Mouse (Mus musculus) embryo, embryonic 10 days (tissue): ENCODE measurements at regions not wholly inside any gene's neighbourhood (a gene's known extent, or its start where the extent isn't known, plus 50 kb on each side); places are given as distances from the start of the nearest gene placed in this dataset.
A peak's percentile ranks its signal among the peaks of the same experiment; 100 is the strongest.

ENCODE experiments used
- DNase-seq: peaks from one replicate; pipeline ENCODE4 v3.0.0-alpha.2; 2015; ENCODE audit warnings: low spot score

- no peak for DNase-seq
These were observed 464.0 kb upstream of the Map3k7 start for GRCm38 (mm10) chr4:31499888-31500287.

DNA sequence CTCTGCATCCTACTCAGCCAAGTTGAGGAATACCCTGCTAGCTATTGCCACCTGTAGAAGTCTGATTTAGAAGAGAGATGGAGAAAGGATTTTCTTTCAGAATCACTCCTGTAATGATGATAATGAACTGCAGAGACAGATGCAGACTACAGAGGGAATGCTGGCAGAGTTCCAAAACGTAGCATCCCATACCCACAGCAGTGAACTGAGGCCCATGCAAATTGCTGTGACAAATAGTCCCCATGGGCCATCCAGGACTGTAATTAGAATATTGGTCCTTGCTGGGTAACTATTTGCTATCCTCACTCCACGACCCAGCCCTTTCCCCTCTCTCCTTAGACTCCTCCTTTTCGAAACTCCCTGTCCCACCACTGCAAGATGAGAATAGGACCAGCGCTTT, 463.5 kb upstream of the Map3k7 start:
- no peak for DNase-seq

DNA sequence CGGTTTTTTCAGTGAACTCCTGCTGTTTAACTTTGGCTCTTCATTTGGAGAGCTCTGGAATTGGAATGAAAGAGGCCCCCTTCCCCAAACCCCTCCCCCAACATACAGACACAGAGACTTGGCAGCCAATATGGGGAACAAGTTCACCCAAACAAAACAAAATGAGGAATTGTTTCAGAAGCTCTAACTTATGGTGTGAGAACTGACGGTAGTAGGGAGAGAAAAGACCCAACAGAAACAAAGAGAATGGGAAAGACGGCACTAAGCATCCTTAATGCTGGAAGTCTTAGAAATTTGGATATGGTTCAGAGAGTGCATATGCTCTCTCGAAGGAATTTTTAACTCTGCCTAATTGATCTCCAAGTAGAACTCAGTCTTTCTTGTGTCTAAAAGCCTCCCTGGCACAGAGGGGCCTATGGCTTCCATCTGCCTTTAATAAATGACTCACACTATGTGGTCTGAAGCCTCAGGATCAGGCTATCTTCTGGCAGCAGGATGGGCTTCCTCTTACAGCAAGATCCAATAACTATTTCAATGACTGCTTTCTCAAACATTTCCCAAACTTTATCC, 438.2 kb upstream of the Map3k7 start:
- no peak for DNase-seq

GRCm38 (mm10) chr4:31536811-31537210, 427.1 kb upstream of the Map3k7 start:
- no peak for DNase-seq

DNA sequence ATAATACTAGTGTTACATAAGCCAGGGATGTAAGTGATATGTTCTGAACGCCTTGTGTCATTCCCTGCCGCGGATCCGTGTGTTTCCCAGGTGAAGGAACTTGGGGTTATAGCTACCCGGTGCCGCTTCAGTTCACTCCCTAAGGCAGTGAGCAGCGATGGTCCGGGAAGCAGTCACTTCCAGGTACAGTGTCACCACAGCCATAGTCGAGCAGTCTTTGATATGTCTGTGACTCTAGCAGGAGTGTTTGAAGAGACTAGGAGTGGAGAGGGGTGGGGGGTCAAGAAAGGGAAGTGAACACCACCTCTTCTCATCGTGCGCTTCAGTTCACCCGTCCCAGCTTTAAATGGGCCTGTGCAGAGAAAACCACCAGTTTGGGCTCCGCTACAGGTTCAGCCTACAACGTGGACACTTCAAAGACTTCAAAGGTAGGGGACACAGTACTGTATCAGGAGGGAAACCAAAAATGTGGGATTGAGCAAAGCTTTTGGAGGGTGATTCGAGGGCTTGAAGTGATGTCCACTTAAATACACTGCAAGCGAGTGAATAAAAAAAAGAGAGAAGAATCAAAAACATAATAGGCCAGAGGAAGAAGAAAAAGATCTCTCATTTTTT, 410.0 kb upstream of the Map3k7 start:
- no peak for DNase-seq

- DNase-seq, result no peak
These were observed 408.8 kb upstream of the Map3k7 start for GRCm38 (mm10) chr4:31555077-31555476.

DNA sequence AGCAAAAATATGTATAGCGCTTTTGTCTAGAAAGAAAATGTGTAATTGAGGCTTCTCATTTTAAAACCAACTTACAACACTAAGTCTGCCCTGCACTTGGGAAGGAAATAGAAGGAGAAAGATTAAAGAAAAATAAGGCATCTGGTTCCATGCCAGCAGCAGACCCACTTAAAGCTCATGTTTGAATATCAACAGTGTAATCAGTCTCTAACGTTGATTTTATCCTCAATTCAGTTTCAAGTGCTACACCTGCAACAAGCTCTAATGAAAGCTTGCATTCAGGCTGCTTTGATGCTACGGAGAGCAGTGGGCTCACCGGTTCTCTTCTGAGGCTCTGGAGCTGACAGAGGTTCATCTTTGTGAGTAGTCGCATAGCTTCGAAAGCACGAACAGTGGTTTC, 406.6 kb upstream of the Map3k7 start:
- no peak for DNase-seq

DNA sequence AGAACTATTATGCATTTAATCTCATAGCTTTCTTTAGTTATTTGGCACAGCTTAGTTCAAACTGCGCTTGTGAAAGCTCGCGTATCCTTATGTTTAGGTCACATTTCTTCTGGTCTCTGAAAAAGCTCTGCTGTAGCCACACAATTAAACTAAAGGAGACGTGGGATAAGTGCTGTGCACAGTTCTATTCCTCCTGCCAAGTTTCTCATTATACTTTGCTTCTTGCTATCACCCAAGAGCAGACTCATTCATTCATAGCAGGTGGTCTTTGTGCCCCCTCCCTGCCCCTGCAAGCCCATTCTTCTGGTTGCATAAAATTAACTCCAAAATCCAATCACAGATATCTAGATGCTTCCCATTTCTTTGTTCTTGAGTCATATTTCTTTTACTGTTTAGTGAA, 403.6 kb upstream of the Map3k7 start:
- DNase-seq, result no peak

GRCm38 (mm10) chr4:31561183-31561582, 402.7 kb upstream of the Map3k7 start:
- DNase-seq, result no peak

DNA sequence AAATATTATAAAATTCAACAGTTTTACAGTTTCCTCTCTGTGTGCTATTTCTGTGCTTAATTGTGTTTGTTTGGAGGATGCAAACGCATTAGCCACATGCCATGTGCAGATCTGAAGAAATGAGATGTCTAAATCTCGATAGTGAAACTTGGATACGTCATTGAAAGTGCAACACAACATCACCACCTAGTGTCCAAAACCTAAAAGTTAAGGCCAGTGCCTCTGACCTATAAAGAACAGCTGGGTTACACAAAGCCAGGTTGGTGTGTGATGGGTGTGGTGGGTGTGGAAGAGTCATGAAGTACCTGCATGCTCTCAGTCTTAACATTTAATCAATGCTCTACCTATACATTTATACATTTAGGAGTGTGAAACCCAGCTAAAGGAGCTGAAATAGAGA, 402.1 kb upstream of the Map3k7 start:
- peak; percentile 73 for DNase-seq

GRCm38 (mm10) chr4:31566158-31566557, 397.7 kb upstream of the Map3k7 start:
- no peak for DNase-seq

- DNase-seq, result peak; percentile 21
These were observed 397.1 kb upstream of the Map3k7 start for GRCm38 (mm10) chr4:31566834-31567233.

DNA sequence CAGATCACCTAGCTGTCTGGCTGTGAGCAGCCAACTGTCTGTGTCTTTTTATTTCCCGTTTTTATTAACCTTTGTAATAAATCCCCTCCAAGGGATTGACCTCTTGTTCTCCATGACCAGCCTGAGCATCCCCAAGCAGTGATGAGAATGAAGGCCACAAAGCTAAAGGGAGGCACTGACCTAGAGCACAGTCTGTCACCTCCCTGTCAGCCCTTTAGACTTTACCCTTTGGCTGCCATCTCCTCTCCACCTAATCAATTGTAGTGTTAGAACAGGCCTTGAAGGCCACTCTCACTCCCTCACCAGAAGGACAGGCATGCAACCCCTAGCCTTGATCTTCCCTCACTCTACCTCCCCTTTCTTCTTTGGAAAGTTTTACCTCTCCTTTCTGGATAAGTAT, 394.2 kb upstream of the Map3k7 start:
- no peak for DNase-seq

DNA sequence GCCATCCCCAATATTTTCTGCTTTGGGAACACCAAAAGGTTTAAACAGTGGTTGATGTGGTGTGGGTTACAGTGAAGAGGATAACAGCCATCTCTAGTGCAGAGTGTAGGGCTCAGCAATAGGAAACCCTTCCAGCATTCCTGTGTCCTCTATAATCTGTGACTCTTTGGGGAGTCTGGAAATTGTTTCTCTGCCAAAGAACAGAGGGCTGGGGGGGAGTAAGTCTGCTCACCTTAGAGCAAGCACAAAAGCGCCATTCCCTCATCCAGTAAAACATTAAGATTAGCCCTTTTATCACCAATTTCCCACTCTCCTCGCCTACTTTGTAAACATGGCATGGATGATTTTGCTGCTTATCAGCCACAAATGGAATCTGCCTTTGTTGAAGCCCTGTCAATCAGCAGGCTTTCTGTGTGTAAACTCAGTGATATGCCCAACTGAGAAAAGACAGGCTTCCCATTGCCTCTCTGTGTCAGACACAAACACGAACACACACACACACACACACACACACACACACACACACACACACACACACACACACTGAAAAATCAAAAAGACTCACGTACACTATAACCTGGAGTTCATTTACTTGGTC, 386.8 kb upstream of the Map3k7 start:
- DNase-seq, result peak; percentile 21

- DNase-seq, result no peak
These were observed 380.4 kb upstream of the Map3k7 start for GRCm38 (mm10) chr4:31583495-31583894.

GRCm38 (mm10) chr4:31584171-31584570, 379.7 kb upstream of the Map3k7 start:
- no peak for DNase-seq

GRCm38 (mm10) chr4:31594089-31594488, 369.8 kb upstream of the Map3k7 start:
- no peak for DNase-seq

DNA sequence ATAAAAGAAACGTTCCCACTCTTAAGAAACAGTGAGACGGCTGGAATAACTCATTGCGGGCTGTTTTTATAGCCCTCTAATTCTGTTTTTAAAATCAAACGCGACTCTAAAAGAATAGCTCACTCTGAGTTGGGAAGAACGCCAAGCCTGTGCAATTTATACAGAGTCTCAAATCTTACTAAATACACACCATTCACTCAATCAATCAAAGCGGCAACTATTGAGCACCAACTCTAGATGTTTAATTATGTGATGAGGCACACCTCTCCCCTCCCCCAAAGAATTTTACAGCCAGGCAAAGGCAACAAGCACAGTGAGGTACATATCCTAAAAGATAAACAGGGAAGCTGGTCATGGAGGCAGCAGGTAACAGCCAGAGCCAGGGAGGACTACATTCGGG, 362.4 kb upstream of the Map3k7 start:
- no peak for DNase-seq

DNA sequence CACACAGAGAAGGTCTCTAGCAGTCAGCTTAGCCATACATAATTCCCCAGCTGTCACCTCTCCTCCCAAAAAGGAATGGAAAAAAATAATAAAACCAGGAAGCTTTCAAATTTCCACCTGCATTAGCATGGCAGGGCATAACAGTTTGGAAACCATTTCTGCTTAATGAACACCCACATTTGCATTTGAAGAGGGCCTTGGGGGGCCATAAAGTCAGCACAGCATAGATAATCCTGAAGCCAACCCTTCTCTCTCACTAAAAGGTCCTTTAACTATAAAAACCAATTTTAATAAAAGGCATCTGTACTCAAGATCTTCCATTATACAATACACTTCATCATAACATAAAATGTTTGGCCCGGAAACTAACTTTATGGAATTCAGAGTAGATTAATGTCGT, 360.1 kb upstream of the Map3k7 start:
- DNase-seq, result no peak

GRCm38 (mm10) chr4:31608811-31609210, 355.1 kb upstream of the Map3k7 start:
- no peak for DNase-seq

DNA sequence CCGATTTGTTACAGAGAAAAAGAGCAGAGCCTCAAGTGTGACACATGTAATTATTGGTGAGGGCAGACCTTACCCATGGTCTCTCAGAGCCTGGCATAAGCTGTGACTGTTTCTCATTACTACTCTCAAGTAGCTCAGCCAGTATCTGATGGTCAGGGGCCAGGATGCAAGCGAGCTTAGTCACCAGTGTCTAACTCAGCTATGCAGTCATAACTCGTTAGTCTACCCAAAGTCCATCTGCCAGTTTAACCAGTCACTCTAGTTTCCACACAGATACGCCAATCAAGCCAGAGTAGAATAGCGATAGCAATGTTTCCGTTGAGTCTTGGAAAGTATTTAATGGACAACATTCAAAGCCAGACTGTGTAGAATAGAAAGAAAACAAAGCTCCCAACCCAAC, 354.3 kb upstream of the Map3k7 start:
- no peak for DNase-seq

DNA sequence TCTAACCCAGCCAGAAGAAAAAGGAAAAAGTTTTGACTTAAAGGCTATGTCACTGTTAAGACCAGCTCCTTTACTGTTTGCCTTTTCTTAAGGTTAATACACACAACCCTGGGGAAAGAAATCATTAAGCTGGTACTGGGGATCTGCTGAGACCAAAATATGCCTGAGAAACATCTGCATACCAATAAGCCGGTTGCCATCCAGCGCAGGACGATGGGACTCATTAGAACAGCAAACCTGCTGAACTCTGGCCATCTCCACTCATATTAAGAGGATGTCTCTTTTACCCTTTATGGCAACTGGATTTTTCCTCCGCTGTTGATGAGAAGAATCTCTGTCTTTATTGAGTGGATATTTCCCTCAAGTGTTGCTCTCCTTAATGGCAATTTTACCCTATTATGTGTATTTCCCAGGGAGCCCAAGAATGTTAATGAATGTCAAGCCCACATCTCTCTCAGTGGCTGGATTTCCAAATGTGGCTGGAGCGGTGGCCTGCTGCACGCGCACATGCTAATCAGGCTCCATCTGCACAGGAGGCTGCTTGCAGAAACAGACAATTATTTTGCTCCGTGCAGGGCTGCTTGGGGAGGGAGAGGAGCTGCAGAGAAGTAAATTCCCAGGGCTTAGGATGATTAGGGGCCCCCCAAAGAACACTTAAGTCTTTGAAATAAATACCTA, 351.6 kb upstream of the Map3k7 start:
- DNase-seq, result peak; percentile 67

GRCm38 (mm10) chr4:31612825-31613514, 350.9 kb upstream of the Map3k7 start:
- peak; percentile 22 for DNase-seq
